ENCODE assay signal across 28 mouse cellular contexts in the genomic region with DNA sequence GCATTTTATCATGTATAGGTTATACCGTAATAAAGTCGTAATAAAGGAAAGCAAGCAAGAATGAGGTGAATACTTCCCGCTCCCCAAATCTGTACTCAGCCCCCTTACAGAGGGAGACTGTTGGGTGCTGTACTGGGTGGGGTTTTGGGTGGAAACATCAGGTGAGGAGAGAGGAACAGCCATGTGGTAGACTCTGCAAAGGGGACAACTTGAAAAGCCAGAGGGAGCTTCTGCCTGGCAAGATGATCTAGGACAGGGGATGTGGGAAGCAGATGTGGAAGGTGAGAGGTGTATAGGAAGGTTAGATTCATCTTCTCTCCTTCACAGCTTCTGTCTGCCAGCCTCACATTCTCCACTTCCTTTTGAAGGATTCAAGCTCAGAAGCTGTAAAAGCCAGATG.
"Had no signal": no experiment of that assay in that cellular context is flagged by ENCODE, and none has a peak within 500 bp of the region (broad histone marks: within the 10 kb centered on the region; RNA-seq: fewer than 3 reads in every experiment).

No protein-coding gene starts in this region.

- H3K9me3 ChIP-seq: heart, embryonic 13.5 days; heart, embryonic 15.5 days; hindbrain, embryonic 10.5 days; hindbrain, embryonic 12.5 days; intestine, embryonic 15.5 days; limb, embryonic 12.5 days; liver, embryonic 13.5 days; liver, embryonic 15.5 days had no signal

- H3K27ac ChIP-seq: gastrocnemius, adult 2 months; heart, embryonic 13.5 days; heart, embryonic 15.5 days; hindbrain, embryonic 10.5 days; hindbrain, embryonic 12.5 days; hindbrain, embryonic 14.5 days; intestine, embryonic 15.5 days; layer of hippocampus, adult 2 months; left cerebral cortex, adult 2 months; limb, embryonic 12.5 days; liver, embryonic 13.5 days; liver, embryonic 15.5 days had no signal

- H3K9ac ChIP-seq: heart, embryonic 13.5 days; heart, embryonic 15.5 days; hindbrain, embryonic 12.5 days; hindbrain, embryonic 14.5 days; intestine, embryonic 15.5 days; limb, embryonic 12.5 days; liver, embryonic 13.5 days; liver, embryonic 15.5 days had no signal

- H3K36me3 ChIP-seq: heart, embryonic 13.5 days; heart, embryonic 15.5 days; hindbrain, embryonic 10.5 days; hindbrain, embryonic 12.5 days; intestine, embryonic 15.5 days; limb, embryonic 12.5 days; liver, embryonic 13.5 days; liver, embryonic 15.5 days had no signal

- H3K4me2 ChIP-seq: heart, embryonic 11.5 days; heart, embryonic 13.5 days; heart, embryonic 15.5 days; hindbrain, embryonic 12.5 days; hindbrain, embryonic 14.5 days; intestine, embryonic 15.5 days; limb, embryonic 12.5 days; liver, embryonic 11.5 days; liver, embryonic 13.5 days; liver, embryonic 15.5 days had no signal

- H3K4me3 ChIP-seq: gastrocnemius, adult 2 months; heart, embryonic 13.5 days; heart, embryonic 15.5 days; hindbrain, embryonic 10.5 days; hindbrain, embryonic 12.5 days; intestine, embryonic 15.5 days; layer of hippocampus, adult 2 months; left cerebral cortex, adult 2 months; limb, embryonic 12.5 days; liver, embryonic 13.5 days; liver, embryonic 15.5 days had no signal

- DNase-seq: gastrocnemius, adult 2 months; gastrocnemius, postnatal 10 days; gastrocnemius, postnatal 25 days; heart, adult 18-20 months; heart, postnatal 4 days; kidney, adult 18-20 months; kidney, adult 8-10 months; kidney, postnatal 10 days; kidney, postnatal 25 days; kidney, postnatal 4 days; left cerebral cortex, postnatal 4 days; liver; liver, embryonic 13.5 days had no signal

- ATAC-seq: hindbrain, embryonic 16.5 days; inflammation-experienced regulatory T-cells, adult 6 months; intestine, embryonic 15.5 days; intestine, postnatal 0 days had no signal
